Mouse (Mus musculus) olfactory bulb, adult 2 months (tissue): ENCODE measurements around the gene Pikfyve.

Experiments used
- CTCF ChIP-seq: fragments of 200-500 bp; IDR thresholded peaks from 2 replicates; pipeline ENCODE4 v1.5.1; 2012; ENCODE audit warnings: low read depth, mild to moderate bottlenecking, low read length, moderate library complexity; ENCODE audit not compliant: insufficient read depth
- POLR2A ChIP-seq: fragments of 200-500 bp; IDR thresholded peaks from 2 replicates; pipeline ENCODE4 v1.6.1; 2012; ENCODE audit warnings: mild to moderate bottlenecking, low read depth, low read length, moderate library complexity; ENCODE audit not compliant: insufficient read depth

GRCm38 (mm10) chr1:65190172-65190571, 3.7 kb downstream of the Pikfyve start:
- TF ChIP-seq CTCF (no peak), POLR2A (no peak)
